Mouse (Mus musculus): ENCODE results near the gene Rimkla. TPM values are rescaled to one million over a fixed set of nuclear protein-coding genes. Genes with fewer than 3 reads are reported as not detected.
A peak's percentile ranks its signal among the peaks of the same experiment; 100 is the strongest.

Gene Rimkla
- polyA plus RNA-seq, 1 experiment from 2014 or later, result 29.0 TPM

DNA sequence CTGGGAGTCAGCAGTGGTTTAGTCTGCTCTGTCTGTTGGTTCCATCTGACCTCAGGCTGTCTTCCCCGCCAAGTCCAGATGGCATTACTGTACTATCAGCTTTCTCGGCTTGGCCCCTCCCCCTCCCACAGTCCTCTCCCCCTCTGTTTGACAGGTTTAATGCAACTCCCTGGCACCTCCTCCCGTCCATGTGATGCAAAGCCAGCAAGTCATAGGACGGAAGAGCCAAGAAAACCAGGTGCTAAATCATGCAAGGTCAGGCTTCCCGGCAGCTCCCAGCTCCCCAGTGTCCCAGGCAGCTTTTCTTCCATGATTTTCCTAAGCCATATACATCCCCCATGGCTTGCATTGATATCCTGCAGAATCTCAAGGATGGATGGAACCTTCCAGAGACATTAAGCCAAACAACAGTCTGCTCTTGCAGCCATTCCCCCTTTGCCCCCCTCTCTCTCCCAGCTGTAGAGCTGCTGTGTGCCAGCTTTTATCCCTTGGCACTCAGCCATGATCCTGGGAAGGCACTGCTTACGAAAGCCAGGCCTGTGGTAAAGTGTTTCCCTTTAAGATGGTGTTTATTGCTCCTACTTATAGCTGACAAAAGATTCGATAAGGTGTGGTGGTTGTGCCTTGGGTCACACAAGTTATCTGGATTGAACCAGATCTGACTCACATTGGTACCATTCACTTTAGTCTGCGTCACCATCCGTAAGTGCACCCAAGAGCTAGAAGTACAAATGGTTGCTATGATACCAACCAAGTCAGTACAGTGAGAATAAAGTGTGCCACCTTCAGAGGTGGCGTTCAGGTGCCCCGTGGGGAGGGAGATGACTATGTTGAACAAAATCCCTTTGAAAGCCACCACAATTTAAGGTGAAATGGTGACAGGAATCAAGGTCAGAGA lies 29.3 kb downstream of the Rimkla start:
- no peaks in the 10 kb centered on the region for H3K27me3 ChIP-seq (ENCODE audit: control insufficient read depth, insufficient read depth, low read depth, low read length)
- H3K9me3 ChIP-seq (replicated peaks; ENCODE audit: control insufficient read depth, low read length, poor library complexity, severe bottlenecking), result no peaks in the 10 kb centered on the region
- H3K4me1 ChIP-seq (ENCODE audit: control insufficient read depth, insufficient read depth, low read length), result peaks cover 26% of the 10 kb centered on the region
- no peak overlapping the region for H3K4me3 ChIP-seq (ENCODE audit: low read depth, low read length)
- ATAC-seq, result peak; percentile 65
- 0 out of 2 replicates have a peak overlapping the region, but pooled peaks have one; percentile 18 for H3K4me2 ChIP-seq (ENCODE audit: low read length)
- H3K36me3 ChIP-seq (ENCODE audit: control insufficient read depth, insufficient read depth, low read length), result peaks cover 3% of the 10 kb centered on the region
- peak overlapping the region; percentile 76 for H3K27ac ChIP-seq (ENCODE audit: low read length)
- 0 out of 2 replicates have a peak overlapping the region, but pooled peaks have one; percentile 31 for H3K9ac ChIP-seq (ENCODE audit: low read depth, low read length)
- 38% methylated on average over 11 of the region's 11 CpGs for WGBS

DNA sequence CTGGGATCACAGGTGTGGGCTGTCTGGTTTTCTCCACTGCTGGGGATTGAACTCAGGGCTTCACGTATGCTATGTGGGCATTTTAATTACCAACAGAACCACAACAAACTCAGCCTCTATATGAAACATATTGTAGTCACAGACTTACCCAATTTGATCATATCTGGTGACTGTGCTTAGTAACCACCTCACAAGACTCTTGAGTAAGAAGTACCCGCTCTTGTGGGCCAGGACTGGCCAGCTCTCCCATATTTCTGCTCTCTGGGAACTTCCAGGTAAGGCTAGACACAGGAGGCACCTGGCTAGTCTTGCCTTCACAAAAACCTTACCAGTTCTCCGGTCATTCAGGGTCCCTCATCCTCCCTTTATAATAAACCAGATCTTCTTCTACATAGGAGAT lies 30.0 kb downstream of the Rimkla start:
- no peaks in the 10 kb centered on the region for H3K27me3 ChIP-seq (ENCODE audit: control insufficient read depth, insufficient read depth, low read depth, low read length)
- no peak overlapping the region for H3K9ac ChIP-seq (ENCODE audit: low read depth, low read length)
- no peak for ATAC-seq
- peak overlapping the region; percentile 76 for H3K27ac ChIP-seq (ENCODE audit: low read length)
- no peaks in the 10 kb centered on the region for H3K9me3 ChIP-seq (replicated peaks; ENCODE audit: control insufficient read depth, low read length, poor library complexity, severe bottlenecking)
- H3K4me2 ChIP-seq (ENCODE audit: low read length), result no peak overlapping the region
- 90% methylated on average over 3 of the region's 3 CpGs for WGBS
- H3K36me3 ChIP-seq (ENCODE audit: control insufficient read depth, insufficient read depth, low read length), result 0 out of 2 replicates have a peak, but pooled peaks cover 2% of the 10 kb centered on the region
- no peak overlapping the region for H3K4me3 ChIP-seq (ENCODE audit: low read depth, low read length)
- peaks cover 26% of the 10 kb centered on the region for H3K4me1 ChIP-seq (ENCODE audit: control insufficient read depth, insufficient read depth, low read length)

DNA sequence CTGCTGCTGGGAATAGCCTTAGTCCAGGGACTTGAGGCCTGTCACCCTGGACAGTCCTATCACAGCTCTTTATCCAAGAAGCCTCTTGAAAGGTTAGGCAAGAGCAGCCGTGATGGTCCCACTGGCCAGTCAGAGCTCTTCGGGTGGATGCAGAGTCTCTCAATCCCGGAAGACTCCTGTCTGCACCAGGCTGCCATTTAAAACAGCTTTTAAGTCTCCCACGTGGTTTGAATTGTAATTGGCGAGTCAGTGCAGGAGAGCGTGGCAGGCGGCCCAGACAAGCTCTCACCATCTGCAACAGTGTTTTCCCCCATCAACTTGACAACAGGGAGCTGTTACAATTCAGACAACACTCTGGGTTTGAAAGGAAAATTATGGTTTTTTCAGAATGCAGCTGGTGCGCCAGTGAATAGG lies 31.7 kb downstream of the Rimkla start:
- Histone ChIP-seq H3K4me1 (ENCODE audit: control insufficient read depth, insufficient read depth, low read length) (peaks cover 26% of the 10 kb centered on the region), H3K9ac (ENCODE audit: low read depth, low read length) (peak overlapping the region; percentile 39; the same call in 1 of the 2 replicates), H3K36me3 (ENCODE audit: control insufficient read depth, insufficient read depth, low read length) (no peaks in the 10 kb centered on the region), H3K4me3 (ENCODE audit: low read depth, low read length) (no peak overlapping the region), H3K27me3 (ENCODE audit: control insufficient read depth, insufficient read depth, low read depth, low read length) (no peaks in the 10 kb centered on the region), H3K27ac (ENCODE audit: low read length) (peak overlapping the region; percentile 85), H3K9me3 (replicated peaks; ENCODE audit: control insufficient read depth, low read length, poor library complexity, severe bottlenecking) (no peaks in the 10 kb centered on the region), H3K4me2 (ENCODE audit: low read length) (peak overlapping the region; percentile 34)
- peak; percentile 78 for ATAC-seq
- 10% methylated on average over 8 of the region's 8 CpGs for WGBS

DNA sequence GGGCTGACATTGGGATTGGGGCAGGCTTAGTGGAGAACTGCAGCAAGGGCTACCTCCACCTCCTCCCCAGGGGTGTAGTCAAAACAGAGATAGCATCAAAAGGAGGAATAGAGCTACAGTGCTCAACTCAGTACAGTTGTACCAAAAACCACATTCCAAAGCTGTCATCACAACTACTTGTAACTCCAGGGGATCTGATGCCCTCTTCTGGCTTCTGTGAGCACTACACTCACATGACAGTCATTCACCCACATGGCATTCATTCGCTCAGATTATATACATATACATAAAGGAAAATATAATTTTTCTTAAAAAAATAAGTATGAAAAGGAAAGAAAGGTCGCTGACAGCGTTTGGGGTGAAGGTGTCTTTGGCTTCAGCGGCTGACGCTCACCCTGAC lies 32.1 kb downstream of the Rimkla start:
- peak; percentile 18; the same call in 1 of the 2 replicates for ATAC-seq
- Histone ChIP-seq H3K36me3 (ENCODE audit: control insufficient read depth, insufficient read depth, low read length) (no peaks in the 10 kb centered on the region), H3K27ac (ENCODE audit: low read length) (peak overlapping the region; percentile 85), H3K4me1 (ENCODE audit: control insufficient read depth, insufficient read depth, low read length) (peaks cover 26% of the 10 kb centered on the region), H3K27me3 (ENCODE audit: control insufficient read depth, insufficient read depth, low read depth, low read length) (no peaks in the 10 kb centered on the region), H3K4me2 (ENCODE audit: low read length) (no peak overlapping the region; the same call in 1 of the 2 replicates), H3K4me3 (ENCODE audit: low read depth, low read length) (no peak overlapping the region), H3K9me3 (replicated peaks; ENCODE audit: control insufficient read depth, low read length, poor library complexity, severe bottlenecking) (no peaks in the 10 kb centered on the region), H3K9ac (ENCODE audit: low read depth, low read length) (peak overlapping the region; percentile 39; the same call in 1 of the 2 replicates)
- 61% methylated on average over 5 of the region's 5 CpGs for whole genome bisulfite sequencing

DNA sequence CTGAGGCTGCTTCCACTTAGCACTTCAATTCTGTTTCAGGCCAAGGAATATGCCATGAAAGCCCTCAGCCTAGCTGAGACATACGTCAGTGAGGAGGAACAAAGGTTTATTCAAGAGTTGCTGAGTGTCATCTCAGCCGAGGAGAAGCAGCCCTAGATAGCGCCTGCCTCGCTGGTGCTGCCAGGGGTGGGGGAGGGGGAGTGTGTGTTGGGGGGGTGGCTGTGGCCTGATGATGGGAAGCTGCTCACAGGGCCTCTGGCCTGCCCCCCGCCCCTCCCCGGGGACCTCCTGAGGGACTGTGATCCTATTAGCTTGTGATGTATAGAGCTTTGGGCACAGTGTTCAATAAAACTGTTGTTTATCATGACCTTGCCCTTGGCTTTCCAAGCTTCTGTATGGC lies 38.9 kb downstream of the Rimkla start:
- WGBS, result 8% methylated on average over 6 of the region's 6 CpGs
- Histone ChIP-seq H3K27ac (ENCODE audit: low read length) (peak overlapping the region; percentile 53), H3K9me3 (replicated peaks; ENCODE audit: control insufficient read depth, low read length, poor library complexity, severe bottlenecking) (no peaks in the 10 kb centered on the region), H3K4me3 (ENCODE audit: low read depth, low read length) (no peak overlapping the region), H3K27me3 (ENCODE audit: control insufficient read depth, insufficient read depth, low read depth, low read length) (no peaks in the 10 kb centered on the region), H3K36me3 (ENCODE audit: control insufficient read depth, insufficient read depth, low read length) (no peaks in the 10 kb centered on the region), H3K4me1 (ENCODE audit: control insufficient read depth, insufficient read depth, low read length) (peaks cover 8% of the 10 kb centered on the region), H3K4me2 (ENCODE audit: low read length) (peak overlapping the region; percentile 19; the same call in 1 of the 2 replicates), H3K9ac (ENCODE audit: low read depth, low read length) (peak overlapping the region; percentile 54; the same call in 1 of the 2 replicates)
- peak; percentile 78 for ATAC-seq

DNA sequence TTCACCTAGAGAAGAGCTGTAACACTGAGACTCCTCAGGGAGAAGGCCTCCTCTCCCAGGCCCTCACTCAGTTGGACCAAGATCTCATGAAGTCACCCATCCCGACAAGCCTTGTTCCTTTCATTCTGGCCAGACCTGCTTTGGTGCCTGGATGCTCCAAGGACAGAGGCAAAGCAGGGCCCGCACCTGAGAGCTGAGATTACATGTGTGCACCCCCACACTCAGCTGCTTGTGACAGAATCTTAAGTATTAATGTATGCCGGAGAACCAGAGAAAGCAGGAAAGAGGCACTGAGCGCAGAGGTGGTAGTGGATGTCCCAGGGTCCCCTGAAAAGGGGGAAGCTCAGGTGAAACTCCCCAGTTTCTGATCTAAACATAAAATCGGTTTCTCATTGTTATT lies 39.3 kb downstream of the Rimkla start:
- H3K27me3 ChIP-seq (ENCODE audit: control insufficient read depth, insufficient read depth, low read depth, low read length), result no peaks in the 10 kb centered on the region
- no peak overlapping the region for H3K9ac ChIP-seq (ENCODE audit: low read depth, low read length)
- H3K4me1 ChIP-seq (ENCODE audit: control insufficient read depth, insufficient read depth, low read length), result peaks cover 8% of the 10 kb centered on the region
- ATAC-seq, result peak; percentile 49; the same call in 1 of the 2 replicates
- H3K27ac ChIP-seq (ENCODE audit: low read length), result peak overlapping the region; percentile 53
- H3K4me3 ChIP-seq (ENCODE audit: low read depth, low read length), result no peak overlapping the region
- WGBS, result 55% methylated on average over 5 of the region's 5 CpGs
- no peak overlapping the region for H3K4me2 ChIP-seq (ENCODE audit: low read length)
- no peaks in the 10 kb centered on the region for H3K36me3 ChIP-seq (ENCODE audit: control insufficient read depth, insufficient read depth, low read length)
- no peaks in the 10 kb centered on the region for H3K9me3 ChIP-seq (replicated peaks; ENCODE audit: control insufficient read depth, low read length, poor library complexity, severe bottlenecking)

DNA sequence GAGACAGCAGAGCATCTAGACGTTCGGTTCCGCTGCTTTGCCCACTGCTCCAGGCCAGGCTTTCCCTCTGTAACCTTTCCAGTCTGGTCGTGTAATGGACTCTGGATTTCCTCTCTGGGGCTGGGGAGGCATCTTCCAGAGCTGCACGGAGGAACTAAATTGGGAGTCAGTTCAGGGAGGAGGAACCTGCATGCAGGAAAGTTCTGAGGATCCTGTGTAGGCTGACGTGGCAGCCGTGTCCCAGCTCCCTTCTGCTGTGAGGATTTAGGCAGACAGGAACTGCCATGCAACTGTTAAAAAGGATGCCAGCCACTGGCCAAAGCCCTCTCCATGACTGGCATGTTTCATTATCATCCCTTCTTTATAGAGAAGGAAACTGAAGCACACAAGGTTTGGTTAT lies 42.0 kb downstream of the Rimkla start:
- Histone ChIP-seq H3K4me3 (ENCODE audit: low read depth, low read length) (no peak overlapping the region), H3K27me3 (ENCODE audit: control insufficient read depth, insufficient read depth, low read depth, low read length) (no peaks in the 10 kb centered on the region), H3K9me3 (replicated peaks; ENCODE audit: control insufficient read depth, low read length, poor library complexity, severe bottlenecking) (no peaks in the 10 kb centered on the region), H3K36me3 (ENCODE audit: control insufficient read depth, insufficient read depth, low read length) (no peaks in the 10 kb centered on the region), H3K9ac (ENCODE audit: low read depth, low read length) (no peak overlapping the region), H3K4me2 (ENCODE audit: low read length) (no peak overlapping the region), H3K27ac (ENCODE audit: low read length) (no peak overlapping the region), H3K4me1 (ENCODE audit: control insufficient read depth, insufficient read depth, low read length) (peaks cover 8% of the 10 kb centered on the region)
- 75% methylated on average over 7 of the region's 7 CpGs for WGBS
- ATAC-seq, result no peak

DNA sequence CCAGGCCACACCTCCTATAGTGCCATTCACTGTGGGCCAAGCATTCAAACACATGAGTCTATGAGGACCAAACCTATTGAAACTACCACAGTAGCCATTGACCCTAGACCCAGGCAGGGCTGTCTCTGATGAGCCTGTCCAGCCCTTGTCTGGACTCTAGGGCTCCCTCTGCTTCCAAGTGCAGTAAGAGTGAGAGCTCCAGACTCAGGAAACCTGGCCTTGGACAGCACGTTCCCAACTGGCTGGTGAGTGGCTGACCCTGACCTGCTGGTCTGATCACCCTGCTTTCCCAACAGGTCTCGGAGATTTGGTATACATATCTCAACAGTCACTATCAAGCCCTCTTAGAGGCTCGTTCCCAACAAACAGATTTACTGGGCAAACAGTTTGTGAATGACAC lies 44.6 kb downstream of the Rimkla start:
- Histone ChIP-seq H3K9ac (ENCODE audit: low read depth, low read length) (no peak overlapping the region), H3K9me3 (replicated peaks; ENCODE audit: control insufficient read depth, low read length, poor library complexity, severe bottlenecking) (no peaks in the 10 kb centered on the region), H3K4me2 (ENCODE audit: low read length) (no peak overlapping the region), H3K36me3 (ENCODE audit: control insufficient read depth, insufficient read depth, low read length) (no peaks in the 10 kb centered on the region), H3K4me3 (ENCODE audit: low read depth, low read length) (no peak overlapping the region), H3K27ac (ENCODE audit: low read length) (no peak overlapping the region), H3K4me1 (ENCODE audit: control insufficient read depth, insufficient read depth, low read length) (no peaks in the 10 kb centered on the region), H3K27me3 (ENCODE audit: control insufficient read depth, insufficient read depth, low read depth, low read length) (no peaks in the 10 kb centered on the region)
- no peak for ATAC-seq
- WGBS, result 86% methylated on average over 3 of the region's 3 CpGs

DNA sequence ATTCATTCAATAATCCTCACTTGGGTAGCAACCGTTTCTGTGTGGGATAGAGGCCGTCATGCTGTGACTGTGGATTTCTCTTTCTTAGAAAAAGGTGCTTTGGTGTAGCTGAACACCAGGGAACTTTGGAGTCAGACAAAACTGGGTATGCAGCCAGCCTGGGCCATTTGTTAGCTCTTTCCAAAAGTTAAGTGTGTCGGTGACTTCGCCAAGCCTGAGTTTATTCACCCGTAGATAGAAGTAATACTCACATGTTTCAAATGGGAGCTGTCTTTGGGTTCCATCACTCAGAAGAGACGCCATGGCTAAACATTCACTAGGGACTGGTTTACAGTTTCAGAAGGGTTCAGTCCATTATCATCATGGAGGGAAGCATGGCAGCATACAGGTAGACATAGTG lies 45.2 kb downstream of the Rimkla start:
- no peak overlapping the region for H3K27ac ChIP-seq (ENCODE audit: low read length)
- WGBS, result 87% methylated on average over 6 of the region's 6 CpGs

More for the DNA sequence above, 45.2 kb downstream of the Rimkla start:
- Histone ChIP-seq H3K4me1 (ENCODE audit: control insufficient read depth, insufficient read depth, low read length) (no peaks in the 10 kb centered on the region), H3K27me3 (ENCODE audit: control insufficient read depth, insufficient read depth, low read depth, low read length) (no peaks in the 10 kb centered on the region), H3K4me2 (ENCODE audit: low read length) (no peak overlapping the region), H3K9me3 (replicated peaks; ENCODE audit: control insufficient read depth, low read length, poor library complexity, severe bottlenecking) (no peaks in the 10 kb centered on the region), H3K36me3 (ENCODE audit: control insufficient read depth, insufficient read depth, low read length) (no peaks in the 10 kb centered on the region), H3K9ac (ENCODE audit: low read depth, low read length) (no peak overlapping the region), H3K4me3 (ENCODE audit: low read depth, low read length) (no peak overlapping the region)
- no peak for ATAC-seq
